Mouse (Mus musculus) heart, adult 11 months (tissue): ENCODE measurements around the gene Nmt1.

Experiments used
- DNase-seq: peaks from one replicate; pipeline ENCODE4 v3.0.0; 2022

Nmt1 gene

GRCm38 (mm10) chr11:103113771-103114170 is 85.8 kb downstream of the Nmt1 start:
- DNase-seq, result peak; percentile 87

- peak; percentile 93 for DNase-seq
Measured at GRCm38 (mm10) chr11:103114270-103114943, 86.4 kb downstream of the Nmt1 start.

GRCm38 (mm10) chr11:103115163-103116007 is 87.4 kb downstream of the Nmt1 start:
- DNase-seq, result peak; percentile 99

GRCm38 (mm10) chr11:103116008-103116818 is 88.2 kb downstream of the Nmt1 start, which contains the start of gene Hexim1:
TSS of gene Hexim1 (plus strand) at chr11:103116231.
- DNase-seq, result peak; percentile 100

GRCm38 (mm10) chr11:103116959-103117590 is 89.1 kb downstream of the Nmt1 start:
- DNase-seq, result peak; percentile 98

DNA sequence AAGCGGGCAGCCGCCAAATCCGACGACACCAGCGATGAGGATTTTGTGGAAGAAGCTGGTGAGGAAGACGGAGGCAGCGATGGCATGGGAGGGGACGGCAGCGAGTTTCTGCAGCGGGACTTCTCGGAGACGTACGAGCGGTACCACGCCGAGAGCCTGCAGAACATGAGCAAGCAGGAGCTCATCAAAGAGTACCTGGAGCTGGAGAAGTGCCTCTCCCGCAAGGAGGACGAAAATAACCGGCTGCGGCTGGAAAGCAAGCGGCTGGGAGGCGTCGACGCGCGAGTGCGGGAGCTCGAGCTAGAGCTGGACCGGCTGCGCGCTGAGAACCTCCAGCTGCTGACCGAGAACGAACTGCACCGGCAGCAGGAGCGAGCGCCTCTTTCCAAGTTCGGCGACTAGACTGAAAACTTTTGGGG is 89.6 kb downstream of the Nmt1 start:
- DNase-seq, result no peak
